Mouse (Mus musculus): ENCODE results near the gene Ddx54.

DNA sequence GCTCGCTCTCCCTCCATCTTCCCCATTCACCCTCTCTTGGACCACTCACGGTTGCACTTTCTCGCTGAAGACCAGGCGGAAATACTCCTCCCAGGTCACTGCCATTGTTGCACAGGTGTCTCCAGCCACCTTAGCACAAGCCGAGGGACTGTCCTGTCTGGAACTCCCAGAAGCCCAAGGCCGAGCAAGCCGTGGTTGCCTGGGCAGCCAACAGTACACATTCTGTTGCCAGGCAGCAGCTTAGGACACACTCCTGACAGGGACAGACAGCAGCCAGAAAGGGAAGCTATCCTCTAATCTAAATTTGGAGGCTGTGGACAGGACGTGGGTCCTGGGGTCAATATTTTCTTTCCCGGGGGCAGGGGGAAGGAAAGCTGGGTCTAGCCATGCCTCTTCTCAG, 21.6 kb downstream of the Ddx54 start, which contains the start of gene Cfap73:
- TF ChIP-seq EP300 (IDR thresholded peaks at IDR 0.05; ENCODE audit: low read depth): no peak
- no peak for TF ChIP-seq CTCF (IDR thresholded peaks at IDR 0.05; ENCODE audit: low read depth)

Measured in liver, embryonic 14.5 days (tissue).